In genomic region chr14:86773311-86773710, GRCm38 (mm10) we compare ENCODE assay signal across 16 mouse cellular contexts.
DNase-seq lines count a peak whose midpoint lies in the region; ATAC-seq and TF ChIP-seq lines count a peak whose summit lies in the region.
"Had no signal": no experiment of that assay in that cellular context is flagged by ENCODE, and none has a peak within 500 bp of the region (broad histone marks: within the 10 kb centered on the region; RNA-seq: fewer than 3 reads in every experiment).

No protein-coding gene starts in this region.

- no peaks in the 10 kb centered on the region for H3K4me1 ChIP-seq in hindbrain, postnatal 0 days (ENCODE audit: insufficient read depth, low read length)
- H3K4me1 ChIP-seq in hindbrain, embryonic 14.5 days (replicated peaks; ENCODE audit: control insufficient read depth, insufficient read depth, low read length), result no peaks in the 10 kb centered on the region; the same call in 1 of the 2 replicates
- no peaks in the 10 kb centered on the region for H3K4me1 ChIP-seq in neural tube, embryonic 12.5 days
- no peaks in the 10 kb centered on the region for H3K4me1 ChIP-seq in neural tube, embryonic 15.5 days
- H3K4me1 ChIP-seq: embryonic facial prominence, embryonic 13.5 days; intestine, embryonic 15.5 days; kidney, embryonic 15.5 days had no signal

- 53% methylated on average over 2 of the region's 2 CpGs for WGBS in hindbrain, postnatal 0 days
- WGBS in hindbrain, embryonic 14.5 days, result 56% methylated on average over 2 of the region's 2 CpGs
- 59% methylated on average over 2 of the region's 2 CpGs for WGBS in neural tube, embryonic 12.5 days
- WGBS in neural tube, embryonic 15.5 days, result 63% methylated on average over 2 of the region's 2 CpGs

- TF ChIP-seq CTCF in hindbrain, postnatal 0 days (IDR thresholded peaks at IDR 0.05; ENCODE audit: low read depth), result no peak
- TF ChIP-seq CTCF in layer of hippocampus, adult 2 months (conservative IDR thresholded peaks at IDR 0.05), result no peak

- H3K4me2 ChIP-seq in hindbrain, postnatal 0 days (ENCODE audit: low read depth, low read length), result no peak overlapping the region
- H3K4me2 ChIP-seq in hindbrain, embryonic 14.5 days (replicated peaks), result no peak overlapping the region
- no peak overlapping the region for H3K4me2 ChIP-seq in neural tube, embryonic 12.5 days (replicated peaks)
- no peak overlapping the region for H3K4me2 ChIP-seq in neural tube, embryonic 15.5 days
- H3K4me2 ChIP-seq: embryonic facial prominence, embryonic 13.5 days; intestine, embryonic 15.5 days; kidney, embryonic 15.5 days had no signal

- no peak overlapping the region for H3K4me3 ChIP-seq in hindbrain, postnatal 0 days (ENCODE audit: low read length)
- H3K4me3 ChIP-seq in hindbrain, embryonic 14.5 days (replicated peaks; ENCODE audit: low read length), result no peak overlapping the region
- H3K4me3 ChIP-seq in neural tube, embryonic 12.5 days, result no peak overlapping the region
- H3K4me3 ChIP-seq in neural tube, embryonic 15.5 days (replicated peaks), result no peak overlapping the region
- H3K4me3 ChIP-seq in layer of hippocampus, adult 2 months, result no peak overlapping the region
- H3K4me3 ChIP-seq: embryonic facial prominence, embryonic 13.5 days; intestine, embryonic 15.5 days; kidney, embryonic 15.5 days had no signal

- no peaks in the 10 kb centered on the region for H3K27me3 ChIP-seq in hindbrain, postnatal 0 days (ENCODE audit: insufficient read depth, low read length)
- H3K27me3 ChIP-seq in hindbrain, embryonic 14.5 days (ENCODE audit: control insufficient read depth, insufficient read depth, low read length), result no peaks in the 10 kb centered on the region
- H3K27me3 ChIP-seq in neural tube, embryonic 12.5 days (replicated peaks), result no peaks in the 10 kb centered on the region
- H3K27me3 ChIP-seq in neural tube, embryonic 15.5 days (replicated peaks), result no peaks in the 10 kb centered on the region
- H3K27me3 ChIP-seq: embryonic facial prominence, embryonic 13.5 days; intestine, embryonic 15.5 days; kidney, embryonic 15.5 days had no signal

- no peak for ATAC-seq in hindbrain, postnatal 0 days
- ATAC-seq in hindbrain, embryonic 14.5 days (ENCODE audit: low FRiP score), result no peak
- 0 out of 2 replicates have a peak, but pooled peaks have one; percentile 45 for ATAC-seq in neural tube, embryonic 12.5 days (ENCODE audit: low FRiP score, low read depth)
- ATAC-seq in neural tube, embryonic 15.5 days (ENCODE audit: low FRiP score), result no peak
- ATAC-seq: intestine, embryonic 15.5 days had no signal

- no peak overlapping the region for H3K9ac ChIP-seq in hindbrain, postnatal 0 days (replicated peaks; ENCODE audit: low read length)
- no peak overlapping the region for H3K9ac ChIP-seq in hindbrain, embryonic 14.5 days
- no peak overlapping the region for H3K9ac ChIP-seq in neural tube, embryonic 12.5 days
- H3K9ac ChIP-seq in neural tube, embryonic 15.5 days (replicated peaks), result no peak overlapping the region
- H3K9ac ChIP-seq: embryonic facial prominence, embryonic 13.5 days; intestine, embryonic 15.5 days; kidney, embryonic 15.5 days had no signal

- DNase-seq in hindbrain, postnatal 0 days (ENCODE audit: low spot score), result peak; percentile 23
- no peak for DNase-seq in hindbrain, embryonic 14.5 days (ENCODE audit: low spot score)
- DNase-seq in layer of hippocampus, adult 2 months (ENCODE audit: low spot score in 2 of 2), result peak; percentile 50 to 53
- no peak for DNase-seq in adipocyte (ENCODE audit: low spot score)
- DNase-seq in adrenal gland, postnatal 36 days, result no peak
- DNase-seq: adrenal gland, adult 2 months; cerebellum, adult 8-10 months; gastrocnemius, postnatal 36 days; lung, postnatal 14 days; thymus, postnatal 25 days had no signal

- no peaks in the 10 kb centered on the region for H3K36me3 ChIP-seq in hindbrain, postnatal 0 days (ENCODE audit: insufficient read depth, low read length)
- H3K36me3 ChIP-seq in hindbrain, embryonic 14.5 days (replicated peaks; ENCODE audit: control insufficient read depth, insufficient read depth), result no peaks in the 10 kb centered on the region
- H3K36me3 ChIP-seq in neural tube, embryonic 12.5 days, result no peaks in the 10 kb centered on the region
- no peaks in the 10 kb centered on the region for H3K36me3 ChIP-seq in neural tube, embryonic 15.5 days
- H3K36me3 ChIP-seq: embryonic facial prominence, embryonic 13.5 days; intestine, embryonic 15.5 days; kidney, embryonic 15.5 days had no signal

- H3K27ac ChIP-seq in hindbrain, postnatal 0 days, result no peak overlapping the region
- H3K27ac ChIP-seq in hindbrain, embryonic 14.5 days, result no peak overlapping the region
- no peak overlapping the region for H3K27ac ChIP-seq in neural tube, embryonic 12.5 days
- no peak overlapping the region for H3K27ac ChIP-seq in neural tube, embryonic 15.5 days (replicated peaks)
- H3K27ac ChIP-seq in layer of hippocampus, adult 2 months, result no peak overlapping the region
- H3K27ac ChIP-seq: embryonic facial prominence, embryonic 13.5 days; intestine, embryonic 15.5 days; kidney, embryonic 15.5 days; stomach, postnatal 0 days had no signal

- H3K9me3 ChIP-seq in hindbrain, postnatal 0 days (ENCODE audit: low read length), result no peaks in the 10 kb centered on the region
- H3K9me3 ChIP-seq in hindbrain, embryonic 14.5 days (ENCODE audit: control insufficient read depth, low read length), result no peaks in the 10 kb centered on the region
- H3K9me3 ChIP-seq in neural tube, embryonic 12.5 days, result no peaks in the 10 kb centered on the region
- H3K9me3 ChIP-seq in neural tube, embryonic 15.5 days (replicated peaks), result no peaks in the 10 kb centered on the region
- H3K9me3 ChIP-seq: embryonic facial prominence, embryonic 13.5 days; intestine, embryonic 15.5 days; kidney, embryonic 15.5 days had no signal

Comparison
In these comparisons a context has a peak if more than half of its experiments do, and no peak if none do; other contexts are left out.
1. DNase-seq: peak in hindbrain, postnatal 0 days (single experiment) and layer of hippocampus, adult 2 months (2 of 2); none in hindbrain, embryonic 14.5 days (single experiment), adipocyte (single experiment) and adrenal gland, postnatal 36 days (0 of 2).